ENCODE assay signal across 11 mouse cellular contexts in genomic region chr6:72219549-72219948, GRCm38 (mm10). TPM values are rescaled to one million over a fixed set of nuclear protein-coding genes. Genes with fewer than 3 reads are reported as not detected.
A peak's percentile ranks its signal among the peaks of the same experiment; 100 is the strongest.
DNase-seq lines count a peak whose midpoint lies in the region; ATAC-seq lines count a peak whose summit lies in the region.
"Had no signal": no experiment of that assay in that cellular context is flagged by ENCODE, and none has a peak within 500 bp of the region (broad histone marks: within the 10 kb centered on the region; RNA-seq: fewer than 3 reads in every experiment).

No protein-coding gene starts in this region.

- no peak overlapping the region for H3K4me2 ChIP-seq in kidney, embryonic 16.5 days (replicated peaks; ENCODE audit: low read depth, low read length)
- H3K4me2 ChIP-seq in stomach, embryonic 16.5 days (ENCODE audit: low read depth, low read length) = no peak overlapping the region
- H3K4me2 ChIP-seq: hindbrain, embryonic 14.5 days; liver, embryonic 12.5 days had no signal

- peaks cover 90% of the 10 kb centered on the region for H3K4me1 ChIP-seq in kidney, embryonic 16.5 days (ENCODE audit: insufficient read depth, low read length)
- peaks cover 70% of the 10 kb centered on the region for H3K4me1 ChIP-seq in stomach, embryonic 16.5 days (ENCODE audit: control insufficient read depth, insufficient read depth, low read length)

- no peaks in the 10 kb centered on the region for H3K27me3 ChIP-seq in kidney, embryonic 16.5 days (ENCODE audit: insufficient read depth, low read length)
- H3K27me3 ChIP-seq in stomach, embryonic 16.5 days (ENCODE audit: control insufficient read depth, insufficient read depth, low read length) = no peaks in the 10 kb centered on the region

- ATAC-seq in frontal cortex, adult (ENCODE audit: low TSS enrichment) = peak; percentile 50
- no peak for ATAC-seq in kidney, embryonic 16.5 days (ENCODE audit: low FRiP score, low TSS enrichment)
- ATAC-seq in stomach, embryonic 16.5 days (ENCODE audit: insufficient read depth, low FRiP score) = no peak
- ATAC-seq: liver, embryonic 12.5 days had no signal

- no peaks in the 10 kb centered on the region for H3K9me3 ChIP-seq in kidney, embryonic 16.5 days (ENCODE audit: low read length)
- no peaks in the 10 kb centered on the region for H3K9me3 ChIP-seq in stomach, embryonic 16.5 days (replicated peaks; ENCODE audit: control insufficient read depth, low read length)
- H3K9me3 ChIP-seq: liver, embryonic 12.5 days had no signal

- no peak overlapping the region for H3K4me3 ChIP-seq in kidney, embryonic 16.5 days (ENCODE audit: low read length)
- H3K4me3 ChIP-seq in stomach, embryonic 16.5 days (replicated peaks; ENCODE audit: low read length) = no peak overlapping the region
- H3K4me3 ChIP-seq: liver, embryonic 12.5 days had no signal

- peak overlapping the region; percentile 11; the same call in 1 of the 2 replicates for H3K27ac ChIP-seq in kidney, embryonic 16.5 days (ENCODE audit: low read length)
- H3K27ac ChIP-seq in stomach, embryonic 16.5 days (ENCODE audit: low read length) = 0 out of 2 replicates have a peak overlapping the region, but pooled peaks have one; percentile 24
- H3K27ac ChIP-seq: hindbrain, embryonic 14.5 days; liver, embryonic 12.5 days had no signal

- no peaks in the 10 kb centered on the region for H3K36me3 ChIP-seq in kidney, embryonic 16.5 days (ENCODE audit: insufficient read depth, low read length)
- no peaks in the 10 kb centered on the region for H3K36me3 ChIP-seq in stomach, embryonic 16.5 days (ENCODE audit: control insufficient read depth, insufficient read depth, low read length)
- H3K36me3 ChIP-seq: liver, embryonic 12.5 days had no signal

- WGBS in kidney, embryonic 16.5 days = 33% methylated on average over 5 of the region's 5 CpGs
- 49% methylated on average over 5 of the region's 5 CpGs for WGBS in stomach, embryonic 16.5 days

- no peak for DNase-seq in frontal cortex, postnatal 10 days (ENCODE audit: low spot score in 2 of 2)
- DNase-seq in kidney, adult 11 months = no peak
- peak; percentile 40 for DNase-seq in right cerebral cortex, postnatal 14 days
- DNase-seq in right cerebral cortex, postnatal 25 days = no peak
- no peak for DNase-seq in right cerebral cortex, adult 18-20 months
- DNase-seq: gastrocnemius, postnatal 10 days had no signal

- H3K9ac ChIP-seq in kidney, embryonic 16.5 days (replicated peaks; ENCODE audit: low read length) = no peak overlapping the region
- 0 out of 2 replicates have a peak overlapping the region, but pooled peaks have one; percentile 2 for H3K9ac ChIP-seq in stomach, embryonic 16.5 days (ENCODE audit: low read length)
- H3K9ac ChIP-seq: hindbrain, embryonic 14.5 days; liver, embryonic 12.5 days had no signal

RNA-seq across cellular contexts. Expression of gene Atoh8, which starts 15.8 kb away (rescaled TPM):
- polyA plus RNA-seq in kidney, embryonic 16.5 days (2015; fragmentation: Nextera tagmentation; extraction: Ambion mirVana) = 24.2 and 25.3 TPM in 2 replicates
- polyA plus RNA-seq in stomach, embryonic 16.5 days (2015; fragmentation: Nextera tagmentation; extraction: Ambion mirVana) = 8.6 and 9.2 TPM in 2 replicates
